Mouse (Mus musculus) neural tube, embryonic 12.5 days (tissue): ENCODE results near the gene Actr5. TPM values are rescaled to one million over a fixed set of nuclear protein-coding genes. Genes with fewer than 3 reads are reported as not detected.

ENCODE experiments used
- ATAC-seq: fragments of 200-750 bp; cut with Nextera tagmentation; 2 replicates; pipeline ENCODE4 v1.8.0; 2017; ENCODE audit warnings: low read depth, mild to moderate bottlenecking, moderate TSS enrichment, moderate library complexity; ENCODE audit not compliant: low FRiP score
- H3K27ac ChIP-seq: fragments of 300-500 bp; sonication (generic); 2 replicates; pipeline ENCODE4 v1.5.1; 2016
- H3K27me3 ChIP-seq: fragments of 300-500 bp; sonication (generic); replicated peaks from 2 replicates; pipeline ENCODE4 v1.6.1; 2016; ENCODE audit warnings: mild to moderate bottlenecking
- H3K36me3 ChIP-seq: fragments of 300-500 bp; sonication (generic); 2 replicates; pipeline ENCODE4 v1.6.1; 2016; ENCODE audit warnings: mild to moderate bottlenecking
- H3K4me1 ChIP-seq: fragments of 300-500 bp; sonication (generic); 2 replicates; pipeline ENCODE4 v1.6.1; 2016
- H3K4me2 ChIP-seq: fragments of 300-500 bp; sonication (generic); replicated peaks from 2 replicates; pipeline ENCODE4 v1.6.1; 2016; ENCODE audit warnings: mild to moderate bottlenecking
- H3K4me3 ChIP-seq: fragments of 300-500 bp; sonication (generic); 2 replicates; pipeline ENCODE4 v1.5.1; 2016
- H3K9ac ChIP-seq: fragments of 300-500 bp; sonication (generic); 2 replicates; pipeline ENCODE4 v1.6.1; 2016; ENCODE audit warnings: mild to moderate bottlenecking
- H3K9me3 ChIP-seq: fragments of 300-500 bp; sonication (generic); 2 replicates; pipeline ENCODE4 v1.6.1; 2016; ENCODE audit warnings: mild to moderate bottlenecking
- WGBS: fragments of 180-500 bp; shearing (Covaris S2); methylation state at CpG from one replicate; pipeline ENCODE4 v1.1.7; 2016; 5-methylcytosine and 5-hydroxymethylcytosine counted together
- microRNA counts: library from miRNA; unstranded; fragments of <30 nt; microRNA quantifications from one replicate; lab custom pipeline; 2017
- microRNA-seq: library from miRNA; unstranded; fragments of <30 nt; microRNA quantifications from one replicate; pipeline ENCODE4, GENCODE M21; 2017
- polyA plus RNA-seq: library from polyadenylated mRNA; unstranded; fragments of >200 nt; fragmentation: Nextera tagmentation; extraction: Ambion mirVana; gene quantifications from 2 replicates; pipeline ENCODE4 v1.2.1, GENCODE M21; 2016

The Actr5 gene
- polyA plus RNA-seq, 1 experiment from 2014 or later: 20.3 TPM

- Histone ChIP-seq H3K4me3 (no peak overlapping the region), H3K4me1 (0 out of 2 replicates have a peak, but pooled peaks cover 4% of the 10 kb centered on the region), H3K4me2 (no peak overlapping the region), H3K36me3 (no peaks in the 10 kb centered on the region), H3K9me3 (no peaks in the 10 kb centered on the region), H3K9ac (no peak overlapping the region), H3K27ac (no peak overlapping the region), H3K27me3 (no peaks in the 10 kb centered on the region)
- 60% methylated on average over 9 of the region's 9 CpGs for whole genome bisulfite sequencing
- ATAC-seq: no peak
Observed at GRCm38 (mm10) chr2:158684247-158684843, 59.7 kb downstream of the Actr5 start.

GRCm38 (mm10) chr2:158684910-158685309 is 60.2 kb downstream of the Actr5 start:
- Histone ChIP-seq H3K36me3 (no peaks in the 10 kb centered on the region), H3K4me3 (no peak overlapping the region), H3K27ac (no peak overlapping the region), H3K9me3 (no peaks in the 10 kb centered on the region), H3K27me3 (no peaks in the 10 kb centered on the region), H3K4me1 (peaks cover 9% of the 10 kb centered on the region; the same call in 1 of the 2 replicates), H3K9ac (no peak overlapping the region), H3K4me2 (no peak overlapping the region)
- 85% methylated on average over 3 of the region's 3 CpGs for WGBS
- no peak for ATAC-seq

- WGBS: 54% methylated on average over 2 of the region's 2 CpGs
- ATAC-seq: no peak
- H3K4me1 ChIP-seq: peaks cover 11% of the 10 kb centered on the region; the same call in 1 of the 2 replicates
Observed at GRCm38 (mm10) chr2:158686394-158686793, 61.7 kb downstream of the Actr5 start.

GRCm38 (mm10) chr2:158687804-158688241 is 63.1 kb downstream of the Actr5 start:
- no peak for ATAC-seq
- Histone ChIP-seq H3K4me1 (peaks cover 11% of the 10 kb centered on the region; the same call in 1 of the 2 replicates), H3K27me3 (no peaks in the 10 kb centered on the region), H3K4me3 (no peak overlapping the region), H3K27ac (no peak overlapping the region), H3K9me3 (no peaks in the 10 kb centered on the region), H3K36me3 (no peaks in the 10 kb centered on the region), H3K4me2 (no peak overlapping the region), H3K9ac (no peak overlapping the region)
- 64% methylated on average over 25 of the region's 25 CpGs for WGBS

More at GRCm38 (mm10) chr2:158686394-158686793, 61.7 kb downstream of the Actr5 start:
- Histone ChIP-seq H3K9ac (no peak overlapping the region), H3K36me3 (no peaks in the 10 kb centered on the region), H3K27me3 (no peaks in the 10 kb centered on the region), H3K4me3 (no peak overlapping the region), H3K4me2 (no peak overlapping the region), H3K27ac (no peak overlapping the region), H3K9me3 (no peaks in the 10 kb centered on the region)

MicroRNA genes within 50 kb of the gene (microRNA counts, 519-probe panel; counts per million panel counts)
- microRNA mmu-miR-3474 (lab: Ali Mortazavi, UCI): 342 counts per million, percentile 67 among the panel's probes with 10 or more counts

Small RNAs within 50 kb of the gene (microRNA-seq; reads per million reads assigned to microRNA genes)
- 3.9 reads per million, percentile 11 among the genes with 10 or more reads in this experiment for gene Mir3474

Other genes with a start within 250 kb of the Actr5 start
- gene Snhg11, start 249.2 kb upstream of the Actr5 start, polyA plus RNA-seq: 204 and 207 TPM in 2 replicates
- gene Ralgapb, start 215.0 kb upstream of the Actr5 start, polyA plus RNA-seq: 21.2 and 25.2 TPM in 2 replicates
- gene Adig, start 122.3 kb upstream of the Actr5 start, polyA plus RNA-seq: not detected in 2 replicates
- gene Arhgap40, start 112.1 kb upstream of the Actr5 start, polyA plus RNA-seq: 0.25 and 0.52 TPM in 2 replicates
- 3.5 and 4.4 TPM in 2 replicates for gene Slc32a1, start 14.1 kb upstream of the Actr5 start, polyA plus RNA-seq
- 4.2 and 4.5 TPM in 2 replicates for gene Ppp1r16b, start 40.5 kb downstream of the Actr5 start, polyA plus RNA-seq
- 29.2 and 30.9 TPM in 2 replicates for gene Fam83d, start 143.2 kb downstream of the Actr5 start, polyA plus RNA-seq
- 15.9 and 16.3 TPM in 2 replicates for gene Dhx35, start 169.9 kb downstream of the Actr5 start, polyA plus RNA-seq